Mouse (Mus musculus) olfactory bulb, adult 2 months (tissue): ENCODE measurements at regions not wholly inside any gene's neighbourhood (a gene's known extent, or its start where the extent isn't known, plus 50 kb on each side); places are given as distances from the start of the nearest gene placed in this dataset.

Experiments used
- CTCF ChIP-seq: fragments of 200-500 bp; IDR thresholded peaks from 2 replicates; pipeline ENCODE4 v1.5.1; 2012; ENCODE audit warnings: low read depth, mild to moderate bottlenecking, low read length, moderate library complexity; ENCODE audit not compliant: insufficient read depth
- POLR2A ChIP-seq: fragments of 200-500 bp; IDR thresholded peaks from 2 replicates; pipeline ENCODE4 v1.6.1; 2012; ENCODE audit warnings: mild to moderate bottlenecking, low read depth, low read length, moderate library complexity; ENCODE audit not compliant: insufficient read depth

DNA sequence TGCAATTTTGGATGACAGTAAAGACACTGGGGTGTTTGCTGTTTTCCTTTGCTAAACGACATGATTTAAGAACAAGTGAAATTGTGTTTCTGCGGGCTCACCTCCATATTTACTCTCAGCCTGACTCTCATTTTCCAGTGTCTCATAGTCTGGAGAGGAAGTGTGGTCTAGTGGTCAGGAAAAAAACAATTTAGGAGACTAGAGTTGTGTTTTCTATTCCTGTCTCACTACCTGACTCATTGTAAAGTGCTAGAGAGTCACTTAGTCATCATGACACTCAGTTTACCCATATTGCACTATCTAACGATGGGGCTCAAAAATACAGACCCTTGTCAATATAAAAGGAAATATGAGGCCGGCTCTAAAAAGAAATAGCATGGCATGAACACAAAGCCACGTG is 138.7 kb upstream of the Ank start:
- no peak for TF ChIP-seq CTCF
- TF ChIP-seq POLR2A, result no peak
